Comparison of ENCODE assay signal across 19 mouse cellular contexts in genomic region chr10:63008193-63008592, GRCm38 (mm10). TPM values are rescaled to one million over a fixed set of nuclear protein-coding genes. Genes with fewer than 3 reads are reported as not detected.
DNase-seq lines count a peak whose midpoint lies in the region; ATAC-seq and TF ChIP-seq lines count a peak whose summit lies in the region.
"Had no signal": no experiment of that assay in that cellular context is flagged by ENCODE, and none has a peak within 500 bp of the region (broad histone marks: within the 10 kb centered on the region; RNA-seq: fewer than 3 reads in every experiment).

No protein-coding gene starts in this region.

- no peak overlapping the region for H3K4me3 ChIP-seq in heart, embryonic 12.5 days
- no peak overlapping the region for H3K4me3 ChIP-seq in liver, postnatal 0 days (ENCODE audit: low read depth, low read length)
- no peak overlapping the region for H3K4me3 ChIP-seq in liver, embryonic 11.5 days (ENCODE audit: low read depth, low read length)
- H3K4me3 ChIP-seq: forebrain, embryonic 10.5 days; midbrain, embryonic 12.5 days had no signal

- no peak for TF ChIP-seq CTCF in liver, postnatal 0 days (IDR thresholded peaks at IDR 0.05; ENCODE audit: low read depth)

- no peak overlapping the region for H3K4me2 ChIP-seq in heart, embryonic 12.5 days
- no peak overlapping the region for H3K4me2 ChIP-seq in liver, postnatal 0 days (ENCODE audit: low read depth, low read length)
- no peak overlapping the region for H3K4me2 ChIP-seq in liver, embryonic 11.5 days
- H3K4me2 ChIP-seq: midbrain, embryonic 12.5 days had no signal

- WGBS in heart, embryonic 12.5 days, result 75% methylated on average over 3 of the region's 3 CpGs
- WGBS in liver, postnatal 0 days (ENCODE audit: insufficient replicate concordance), result 61% methylated on average over 3 of the region's 3 CpGs
- 72% methylated on average over 3 of the region's 3 CpGs for WGBS in liver, embryonic 11.5 days

- peaks cover 87% of the 10 kb centered on the region for H3K36me3 ChIP-seq in heart, embryonic 12.5 days
- peaks cover 42% of the 10 kb centered on the region for H3K36me3 ChIP-seq in liver, postnatal 0 days (replicated peaks; ENCODE audit: insufficient read depth, low read length)
- peaks cover 16% of the 10 kb centered on the region; the same call in 1 of the 2 replicates for H3K36me3 ChIP-seq in liver, embryonic 11.5 days (ENCODE audit: control insufficient read depth, insufficient read depth, low read length)

- TF ChIP-seq EP300 in liver, postnatal 0 days (IDR thresholded peaks at IDR 0.05; ENCODE audit: low read depth), result no peak

- no peak overlapping the region for H3K27ac ChIP-seq in heart, embryonic 12.5 days (ENCODE audit: poor library complexity, severe bottlenecking)
- H3K27ac ChIP-seq in liver, postnatal 0 days (ENCODE audit: low read depth), result no peak overlapping the region
- H3K27ac ChIP-seq in liver, embryonic 11.5 days (ENCODE audit: low read depth, low read length), result no peak overlapping the region
- H3K27ac ChIP-seq: forebrain, embryonic 10.5 days; midbrain, embryonic 12.5 days had no signal

- H3K27me3 ChIP-seq in heart, embryonic 12.5 days (replicated peaks), result no peaks in the 10 kb centered on the region
- H3K27me3 ChIP-seq in liver, postnatal 0 days (ENCODE audit: insufficient read depth, low read length), result no peaks in the 10 kb centered on the region
- no peaks in the 10 kb centered on the region for H3K27me3 ChIP-seq in liver, embryonic 11.5 days (replicated peaks; ENCODE audit: control insufficient read depth, insufficient read depth, low read length)
- H3K27me3 ChIP-seq: midbrain, embryonic 12.5 days had no signal

- peak; percentile 63 for DNase-seq in heart, adult 11 months
- DNase-seq in liver, postnatal 0 days, result no peak
- DNase-seq in liver, embryonic 11.5 days (ENCODE audit: low spot score), result no peak
- DNase-seq in 416B (ENCODE audit: low read depth), result peak; percentile 63
- DNase-seq in right cerebral cortex, postnatal 14 days, result no peak
- DNase-seq: cerebellum, adult 11 months; cerebellum, adult 9-11 months; forebrain, postnatal 0 days; heart, postnatal 4 days; kidney, adult 2 months; kidney, postnatal 10 days; lung, adult 2 months; thymus, postnatal 14 days had no signal

- no peaks in the 10 kb centered on the region for H3K4me1 ChIP-seq in heart, embryonic 12.5 days (replicated peaks)
- no peaks in the 10 kb centered on the region for H3K4me1 ChIP-seq in liver, postnatal 0 days (ENCODE audit: insufficient read depth)
- H3K4me1 ChIP-seq in liver, embryonic 11.5 days (replicated peaks; ENCODE audit: control insufficient read depth, insufficient read depth, low read length), result no peaks in the 10 kb centered on the region
- H3K4me1 ChIP-seq: forebrain, embryonic 10.5 days; midbrain, embryonic 12.5 days had no signal

- no peak for ATAC-seq in heart, embryonic 12.5 days (ENCODE audit: insufficient number of reproducible peaks, low FRiP score)
- ATAC-seq in liver, postnatal 0 days, result 0 out of 2 replicates have a peak, but pooled peaks have one; percentile 29
- no peak for ATAC-seq in liver, embryonic 11.5 days (replicated peaks; ENCODE audit: low FRiP score)
- ATAC-seq in megakaryocyte-erythroid progenitor cell, adult 5-6 weeks (replicated peaks; ENCODE audit: low FRiP score, low TSS enrichment, poor library complexity, severe bottlenecking), result 0 out of 2 replicates have a peak, but pooled peaks have one; percentile 41
- ATAC-seq: forebrain, postnatal 0 days had no signal

- H3K9ac ChIP-seq in heart, embryonic 12.5 days, result no peak overlapping the region
- H3K9ac ChIP-seq in liver, postnatal 0 days (replicated peaks), result no peak overlapping the region
- no peak overlapping the region for H3K9ac ChIP-seq in liver, embryonic 11.5 days (ENCODE audit: low read depth, low read length)
- H3K9ac ChIP-seq: forebrain, postnatal 0 days; midbrain, embryonic 12.5 days had no signal

- H3K9me3 ChIP-seq in heart, embryonic 12.5 days (replicated peaks), result no peaks in the 10 kb centered on the region
- no peaks in the 10 kb centered on the region for H3K9me3 ChIP-seq in liver, postnatal 0 days (ENCODE audit: low read length)
- no peaks in the 10 kb centered on the region for H3K9me3 ChIP-seq in liver, embryonic 11.5 days (ENCODE audit: control insufficient read depth, low read length)
- H3K9me3 ChIP-seq: forebrain, embryonic 10.5 days; midbrain, embryonic 12.5 days had no signal

RNA-seq across cellular contexts. Expression of gene Hnrnph3, which starts 15.8 kb away (rescaled TPM):
- 70.7 and 77.3 TPM in 2 replicates for polyA plus RNA-seq in heart, embryonic 12.5 days (2016; fragmentation: Nextera tagmentation; extraction: Ambion mirVana)
- 12.1 and 12.4 TPM in 2 replicates for polyA plus RNA-seq in liver, postnatal 0 days (2015; fragmentation: Nextera tagmentation; extraction: Ambion mirVana)
- polyA plus RNA-seq in liver, embryonic 11.5 days (2014; fragmentation: Nextera tagmentation; extraction: Ambion mirVana), result 52.6 and 57.1 TPM in 2 replicates
- 85.2 and 100 TPM in 2 replicates for total RNA-seq in megakaryocyte-erythroid progenitor cell, adult 5-6 weeks (2014; fragmentation: Nextera tagmentation)
- 49.2 and 56.4 TPM in 2 replicates for total RNA-seq in megakaryocyte-erythroid progenitor cell, adult 5-6 weeks (2017)

RNA-seq across cellular contexts. Expression of gene Pbld2, which starts 15.9 kb away (rescaled TPM):
- 0.68 and 0.78 TPM in 2 replicates for polyA plus RNA-seq in heart, embryonic 12.5 days (2016; fragmentation: Nextera tagmentation; extraction: Ambion mirVana)
- 15.0 and 17.3 TPM in 2 replicates for polyA plus RNA-seq in liver, postnatal 0 days (2015; fragmentation: Nextera tagmentation; extraction: Ambion mirVana)
- polyA plus RNA-seq in liver, embryonic 11.5 days (2014; fragmentation: Nextera tagmentation; extraction: Ambion mirVana), result 0.73 and 1.2 TPM in 2 replicates
- 0.42 and 0.92 TPM in 2 replicates for total RNA-seq in megakaryocyte-erythroid progenitor cell, adult 5-6 weeks (2014; fragmentation: Nextera tagmentation)
- 0.08 and 0.52 TPM in 2 replicates for total RNA-seq in megakaryocyte-erythroid progenitor cell, adult 5-6 weeks (2017)
- total RNA-seq: monocyte, adult 5-6 weeks had no signal

RNA-seq across cellular contexts. Expression of gene Rufy2, which starts 28.2 kb away (rescaled TPM):
- polyA plus RNA-seq in heart, embryonic 12.5 days (2016; fragmentation: Nextera tagmentation; extraction: Ambion mirVana), result 14.6 and 15.9 TPM in 2 replicates
- 2.8 and 2.9 TPM in 2 replicates for polyA plus RNA-seq in liver, postnatal 0 days (2015; fragmentation: Nextera tagmentation; extraction: Ambion mirVana)
- polyA plus RNA-seq in liver, embryonic 11.5 days (2014; fragmentation: Nextera tagmentation; extraction: Ambion mirVana), result 5.7 and 9.8 TPM in 2 replicates
- 4.3 and 15.9 TPM in 2 replicates for total RNA-seq in megakaryocyte-erythroid progenitor cell, adult 5-6 weeks (2014; fragmentation: Nextera tagmentation)
- total RNA-seq in megakaryocyte-erythroid progenitor cell, adult 5-6 weeks (2017), result 1.8 and 3.1 TPM in 2 replicates

RNA-seq across cellular contexts. Expression of gene Pbld1, which starts 51.8 kb away (rescaled TPM):
- 0.40 and 0.87 TPM in 2 replicates for polyA plus RNA-seq in heart, embryonic 12.5 days (2016; fragmentation: Nextera tagmentation; extraction: Ambion mirVana)
- 66.9 and 67.6 TPM in 2 replicates for polyA plus RNA-seq in liver, postnatal 0 days (2015; fragmentation: Nextera tagmentation; extraction: Ambion mirVana)
- polyA plus RNA-seq in liver, embryonic 11.5 days (2014; fragmentation: Nextera tagmentation; extraction: Ambion mirVana), result 1.9 and 2.5 TPM in 2 replicates
- 0.28 TPM in 1 of 2 replicates, not detected in the other for total RNA-seq in megakaryocyte-erythroid progenitor cell, adult 5-6 weeks (2014; fragmentation: Nextera tagmentation)
- total RNA-seq in megakaryocyte-erythroid progenitor cell, adult 5-6 weeks (2017), result 0.61 TPM in 1 of 2 replicates, not detected in the other
- total RNA-seq: common myeloid progenitor, adult 5-6 weeks; forebrain, postnatal 0 days had no signal

Comparison
In these comparisons a context has a peak if more than half of its experiments do, and no peak if none do; other contexts are left out.
1. ATAC-seq: peak in liver, postnatal 0 days (single experiment) and megakaryocyte-erythroid progenitor cell, adult 5-6 weeks (single experiment); none in heart, embryonic 12.5 days (single experiment) and liver, embryonic 11.5 days (single experiment).
2. DNase-seq: peak in heart, adult 11 months (single experiment) and 416B (single experiment); none in liver, postnatal 0 days (single experiment), liver, embryonic 11.5 days (single experiment) and right cerebral cortex, postnatal 14 days (single experiment).